Mouse (Mus musculus): ENCODE measurements around the gene Ttc28. TPM values are rescaled to one million over a fixed set of nuclear protein-coding genes. Genes with fewer than 3 reads are reported as not detected.

Gene Ttc28
- polyA plus RNA-seq, 1 experiment from 2014 or later: 14.5 TPM

- WGBS: 28% methylated on average over 4 of the region's 4 CpGs
- Histone ChIP-seq H3K27me3 (replicated peaks; ENCODE audit: control insufficient read depth, insufficient read depth, low read length) (no peaks in the 10 kb centered on the region), H3K4me3 (ENCODE audit: low read length) (no peak overlapping the region), H3K4me1 (ENCODE audit: control insufficient read depth, insufficient read depth, low read depth, low read length) (peaks cover 57% of the 10 kb centered on the region), H3K36me3 (ENCODE audit: control insufficient read depth, insufficient read depth, low read length) (no peaks in the 10 kb centered on the region), H3K27ac (ENCODE audit: low read depth, low read length) (peak overlapping the region; percentile 47), H3K9ac (ENCODE audit: low read depth, low read length) (0 out of 2 replicates have a peak overlapping the region, but pooled peaks have one; percentile 8), H3K9me3 (ENCODE audit: control insufficient read depth, low read length) (no peaks in the 10 kb centered on the region), H3K4me2 (ENCODE audit: low read length) (no peak overlapping the region)
- no peak for ATAC-seq
Measured at GRCm38 (mm10) chr5:111204976-111205586, 325.5 kb downstream of the Ttc28 start.

GRCm38 (mm10) chr5:111205817-111206216, 326.2 kb downstream of the Ttc28 start:
- Histone ChIP-seq H3K36me3 (ENCODE audit: control insufficient read depth, insufficient read depth, low read length) (no peaks in the 10 kb centered on the region), H3K27me3 (replicated peaks; ENCODE audit: control insufficient read depth, insufficient read depth, low read length) (no peaks in the 10 kb centered on the region), H3K4me3 (ENCODE audit: low read length) (no peak overlapping the region), H3K9me3 (ENCODE audit: control insufficient read depth, low read length) (no peaks in the 10 kb centered on the region), H3K4me2 (ENCODE audit: low read length) (no peak overlapping the region), H3K4me1 (ENCODE audit: control insufficient read depth, insufficient read depth, low read depth, low read length) (peaks cover 49% of the 10 kb centered on the region), H3K9ac (ENCODE audit: low read depth, low read length) (no peak overlapping the region), H3K27ac (ENCODE audit: low read depth, low read length) (peak overlapping the region; percentile 18; the same call in 1 of the 2 replicates)
- WGBS: 32% methylated on average over 4 of the region's 4 CpGs
- ATAC-seq: no peak

GRCm38 (mm10) chr5:111207924-111208659, 328.5 kb downstream of the Ttc28 start:
- Histone ChIP-seq H3K9me3 (ENCODE audit: control insufficient read depth, low read length) (no peaks in the 10 kb centered on the region), H3K9ac (ENCODE audit: low read depth, low read length) (no peak overlapping the region), H3K36me3 (ENCODE audit: control insufficient read depth, insufficient read depth, low read length) (no peaks in the 10 kb centered on the region), H3K4me3 (ENCODE audit: low read length) (no peak overlapping the region), H3K27ac (ENCODE audit: low read depth, low read length) (no peak overlapping the region), H3K27me3 (replicated peaks; ENCODE audit: control insufficient read depth, insufficient read depth, low read length) (no peaks in the 10 kb centered on the region), H3K4me1 (ENCODE audit: control insufficient read depth, insufficient read depth, low read depth, low read length) (peaks cover 34% of the 10 kb centered on the region), H3K4me2 (ENCODE audit: low read length) (no peak overlapping the region)
- ATAC-seq: 0 out of 2 replicates have a peak, but pooled peaks have one; percentile 14
- 43% methylated on average over 8 of the region's 8 CpGs for WGBS

- no peaks in the 10 kb centered on the region for H3K9me3 ChIP-seq (ENCODE audit: control insufficient read depth, low read length)
- ATAC-seq: peak; percentile 67; the same call in 1 of the 2 replicates
- H3K4me3 ChIP-seq (ENCODE audit: low read length): no peak overlapping the region
- WGBS: 32% methylated on average over 5 of the region's 5 CpGs
- peaks cover 33% of the 10 kb centered on the region for H3K4me1 ChIP-seq (ENCODE audit: control insufficient read depth, insufficient read depth, low read depth, low read length)
- no peak overlapping the region for H3K9ac ChIP-seq (ENCODE audit: low read depth, low read length)
- no peak overlapping the region for H3K4me2 ChIP-seq (ENCODE audit: low read length)
- no peaks in the 10 kb centered on the region for H3K36me3 ChIP-seq (ENCODE audit: control insufficient read depth, insufficient read depth, low read length)
- H3K27ac ChIP-seq (ENCODE audit: low read depth, low read length): no peak overlapping the region
- H3K27me3 ChIP-seq (replicated peaks; ENCODE audit: control insufficient read depth, insufficient read depth, low read length): no peaks in the 10 kb centered on the region
Measured at GRCm38 (mm10) chr5:111208660-111208969, 329.0 kb downstream of the Ttc28 start.

- no peak for ATAC-seq
- H3K9ac ChIP-seq (ENCODE audit: low read depth, low read length): no peak overlapping the region
Measured at GRCm38 (mm10) chr5:111213935-111214450, 334.4 kb downstream of the Ttc28 start.

GRCm38 (mm10) chr5:111214890-111215289, 335.3 kb downstream of the Ttc28 start:
- Histone ChIP-seq H3K4me1 (ENCODE audit: control insufficient read depth, insufficient read depth, low read depth, low read length) (peaks cover 44% of the 10 kb centered on the region), H3K36me3 (ENCODE audit: control insufficient read depth, insufficient read depth, low read length) (no peaks in the 10 kb centered on the region), H3K27me3 (replicated peaks; ENCODE audit: control insufficient read depth, insufficient read depth, low read length) (no peaks in the 10 kb centered on the region), H3K9me3 (ENCODE audit: control insufficient read depth, low read length) (no peaks in the 10 kb centered on the region), H3K4me3 (ENCODE audit: low read length) (no peak overlapping the region), H3K27ac (ENCODE audit: low read depth, low read length) (peak overlapping the region; percentile 64), H3K4me2 (ENCODE audit: low read length) (0 out of 2 replicates have a peak overlapping the region, but pooled peaks have one; percentile 3), H3K9ac (ENCODE audit: low read depth, low read length) (no peak overlapping the region)
- ATAC-seq: peak; percentile 57; the same call in 1 of the 2 replicates
- 34% methylated on average over 13 of the region's 13 CpGs for WGBS

More at GRCm38 (mm10) chr5:111213935-111214450, 334.4 kb downstream of the Ttc28 start:
- H3K9me3 ChIP-seq (ENCODE audit: control insufficient read depth, low read length): no peaks in the 10 kb centered on the region
- H3K27me3 ChIP-seq (replicated peaks; ENCODE audit: control insufficient read depth, insufficient read depth, low read length): no peaks in the 10 kb centered on the region
- no peak overlapping the region for H3K4me3 ChIP-seq (ENCODE audit: low read length)
- no peaks in the 10 kb centered on the region for H3K36me3 ChIP-seq (ENCODE audit: control insufficient read depth, insufficient read depth, low read length)
- H3K4me2 ChIP-seq (ENCODE audit: low read length): no peak overlapping the region
- peaks cover 37% of the 10 kb centered on the region for H3K4me1 ChIP-seq (ENCODE audit: control insufficient read depth, insufficient read depth, low read depth, low read length)
- WGBS: 45% methylated on average over 8 of the region's 8 CpGs
- H3K27ac ChIP-seq (ENCODE audit: low read depth, low read length): no peak overlapping the region; the same call in 1 of the 2 replicates

GRCm38 (mm10) chr5:111215722-111216121, 336.1 kb downstream of the Ttc28 start:
- no peak for ATAC-seq
- Histone ChIP-seq H3K9ac (ENCODE audit: low read depth, low read length) (no peak overlapping the region), H3K27me3 (replicated peaks; ENCODE audit: control insufficient read depth, insufficient read depth, low read length) (no peaks in the 10 kb centered on the region), H3K4me1 (ENCODE audit: control insufficient read depth, insufficient read depth, low read depth, low read length) (peaks cover 52% of the 10 kb centered on the region), H3K4me3 (ENCODE audit: low read length) (no peak overlapping the region), H3K9me3 (ENCODE audit: control insufficient read depth, low read length) (no peaks in the 10 kb centered on the region), H3K4me2 (ENCODE audit: low read length) (no peak overlapping the region), H3K36me3 (ENCODE audit: control insufficient read depth, insufficient read depth, low read length) (no peaks in the 10 kb centered on the region), H3K27ac (ENCODE audit: low read depth, low read length) (peak overlapping the region; percentile 37; the same call in 1 of the 2 replicates)
- WGBS: 69% methylated on average over 11 of the region's 11 CpGs

- WGBS: 81% methylated on average over 9 of the region's 9 CpGs
- no peak for ATAC-seq
- Histone ChIP-seq H3K4me2 (ENCODE audit: low read length) (no peak overlapping the region), H3K4me3 (ENCODE audit: low read length) (no peak overlapping the region), H3K4me1 (ENCODE audit: control insufficient read depth, insufficient read depth, low read depth, low read length) (peaks cover 56% of the 10 kb centered on the region), H3K27ac (ENCODE audit: low read depth, low read length) (no peak overlapping the region), H3K27me3 (replicated peaks; ENCODE audit: control insufficient read depth, insufficient read depth, low read length) (no peaks in the 10 kb centered on the region), H3K36me3 (ENCODE audit: control insufficient read depth, insufficient read depth, low read length) (no peaks in the 10 kb centered on the region), H3K9me3 (ENCODE audit: control insufficient read depth, low read length) (no peaks in the 10 kb centered on the region), H3K9ac (ENCODE audit: low read depth, low read length) (no peak overlapping the region)
Measured at GRCm38 (mm10) chr5:111216166-111216565, 336.6 kb downstream of the Ttc28 start.

- Histone ChIP-seq H3K27me3 (replicated peaks; ENCODE audit: control insufficient read depth, insufficient read depth, low read length) (no peaks in the 10 kb centered on the region), H3K36me3 (ENCODE audit: control insufficient read depth, insufficient read depth, low read length) (no peaks in the 10 kb centered on the region), H3K27ac (ENCODE audit: low read depth, low read length) (peak overlapping the region; percentile 59; the same call in 1 of the 2 replicates), H3K4me1 (ENCODE audit: control insufficient read depth, insufficient read depth, low read depth, low read length) (peaks cover 63% of the 10 kb centered on the region), H3K9me3 (ENCODE audit: control insufficient read depth, low read length) (no peaks in the 10 kb centered on the region), H3K4me2 (ENCODE audit: low read length) (no peak overlapping the region), H3K4me3 (ENCODE audit: low read length) (no peak overlapping the region), H3K9ac (ENCODE audit: low read depth, low read length) (0 out of 2 replicates have a peak overlapping the region, but pooled peaks have one; percentile 33)
- WGBS: 60% methylated on average over 18 of the region's 18 CpGs
- ATAC-seq: no peak
Measured at GRCm38 (mm10) chr5:111217447-111218110, 338.0 kb downstream of the Ttc28 start.
